Mouse (Mus musculus): ENCODE results near the gene Slc22a29.
"Not testable (repeated sequence)": the region's sequence is repeated elsewhere in the genome, so short reads cannot be mapped to it uniquely, and the experiment has no call there.

The Slc22a29 gene

DNA sequence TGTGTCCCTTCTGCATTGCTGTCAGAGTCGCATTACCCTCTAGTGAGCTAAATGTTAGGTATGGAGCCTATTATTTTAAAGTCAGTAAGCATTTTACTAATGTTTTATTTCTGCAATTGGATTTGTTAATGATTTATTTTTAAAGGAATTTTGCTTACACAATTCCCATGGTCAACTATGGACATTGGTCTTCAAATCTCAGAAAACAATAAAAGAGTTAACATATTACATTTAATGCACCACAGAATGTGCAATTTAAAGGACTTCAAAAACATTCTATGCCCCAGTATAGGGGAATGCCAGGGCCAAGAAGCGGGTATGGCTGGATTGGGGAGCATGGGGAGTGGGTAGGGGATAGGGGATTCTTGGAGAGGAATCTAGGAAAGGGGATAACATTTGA lies at the start of gene Slc22a29:
Slc22a29 (minus strand) TSS at position 101 of the 400 bp plus-strand sequence.
- no peak for DNase-seq (ENCODE audit: inconsistent ontology term)

GRCm38 (mm10) chr19:8265324-8265723 lies 46.6 kb upstream of the Slc22a29 start:
- DNase-seq (ENCODE audit: inconsistent ontology term): no peak

DNA sequence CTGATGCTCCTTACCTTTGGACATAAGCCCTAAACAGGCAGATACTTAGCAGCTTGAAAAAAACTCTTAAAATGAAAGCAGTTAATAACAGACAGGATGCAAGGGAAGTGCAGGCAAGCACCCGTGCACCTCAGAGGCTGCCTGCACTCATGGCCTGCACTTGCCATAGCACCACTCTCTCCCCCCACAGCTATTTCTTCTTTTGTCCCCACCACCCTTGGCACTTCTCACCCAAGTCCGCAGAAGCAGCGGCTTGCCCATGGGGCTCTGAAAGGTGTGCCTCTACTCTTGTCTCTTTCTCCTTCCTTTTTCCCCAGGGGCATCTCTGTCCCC lies 34.0 kb upstream of the Slc22a29 start:
- no peak for DNase-seq (ENCODE audit: inconsistent ontology term)

DNA sequence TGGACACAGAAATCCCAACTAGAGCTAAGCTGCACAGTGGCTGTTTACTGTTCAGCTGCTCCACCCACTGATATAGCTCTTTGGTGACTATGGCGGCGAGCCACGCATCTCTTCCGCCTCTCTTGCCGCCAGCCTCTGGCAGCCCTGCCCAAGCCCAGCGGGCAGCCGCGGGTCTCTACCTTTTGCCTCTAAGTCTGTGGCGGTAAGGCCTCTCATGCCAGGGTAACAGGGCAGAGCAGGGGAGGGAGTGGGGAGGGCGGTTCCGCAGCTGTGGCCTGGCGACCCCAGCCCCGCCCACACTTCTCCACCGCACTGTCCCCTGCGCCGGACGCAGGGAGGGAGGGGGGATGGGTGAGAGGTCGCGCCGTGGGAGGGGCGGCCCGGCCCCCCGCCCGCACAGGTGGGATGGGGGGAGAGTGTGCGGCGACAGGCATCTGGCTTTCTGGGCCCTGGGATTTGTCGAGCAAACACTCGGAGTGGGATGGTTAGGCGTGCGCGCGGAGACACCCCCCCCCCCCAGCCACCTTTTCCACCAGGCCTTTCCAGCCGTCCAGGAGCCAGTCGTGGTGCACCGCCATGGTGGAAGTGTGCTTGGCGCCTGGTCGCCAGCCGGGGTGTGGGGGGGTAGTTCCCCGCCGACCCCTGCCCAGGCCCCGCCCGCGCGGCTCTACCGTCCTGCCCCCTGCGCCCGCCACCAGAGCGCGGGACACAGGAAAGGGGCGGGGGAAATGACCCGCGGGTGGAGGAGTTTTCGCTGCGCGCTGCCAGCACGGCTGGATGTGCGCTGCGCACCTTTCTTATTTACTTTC lies 33.4 kb upstream of the Slc22a29 start:
- peak; percentile 73 for DNase-seq (ENCODE audit: inconsistent ontology term)

DNA sequence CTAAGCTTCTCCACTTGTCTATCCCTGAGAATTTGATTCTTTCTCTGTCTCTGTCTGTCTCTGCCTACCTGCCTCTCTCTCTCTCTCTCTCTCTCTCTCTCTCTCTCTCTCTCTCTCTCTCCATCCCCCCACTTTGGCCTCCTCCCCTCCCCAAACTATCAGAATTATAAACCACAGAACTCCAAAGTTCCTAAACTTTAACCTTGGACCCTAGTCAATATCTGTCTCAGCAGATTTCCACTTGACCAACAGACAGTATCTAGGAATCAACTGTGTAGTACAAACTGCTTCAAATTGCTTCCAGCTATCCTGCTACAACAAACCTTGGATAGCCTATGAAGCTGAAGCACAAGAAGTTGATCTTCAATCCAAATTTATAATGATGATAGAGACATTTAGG lies 10.2 kb upstream of the Slc22a29 start:
- DNase-seq (ENCODE audit: inconsistent ontology term): no peak

DNA sequence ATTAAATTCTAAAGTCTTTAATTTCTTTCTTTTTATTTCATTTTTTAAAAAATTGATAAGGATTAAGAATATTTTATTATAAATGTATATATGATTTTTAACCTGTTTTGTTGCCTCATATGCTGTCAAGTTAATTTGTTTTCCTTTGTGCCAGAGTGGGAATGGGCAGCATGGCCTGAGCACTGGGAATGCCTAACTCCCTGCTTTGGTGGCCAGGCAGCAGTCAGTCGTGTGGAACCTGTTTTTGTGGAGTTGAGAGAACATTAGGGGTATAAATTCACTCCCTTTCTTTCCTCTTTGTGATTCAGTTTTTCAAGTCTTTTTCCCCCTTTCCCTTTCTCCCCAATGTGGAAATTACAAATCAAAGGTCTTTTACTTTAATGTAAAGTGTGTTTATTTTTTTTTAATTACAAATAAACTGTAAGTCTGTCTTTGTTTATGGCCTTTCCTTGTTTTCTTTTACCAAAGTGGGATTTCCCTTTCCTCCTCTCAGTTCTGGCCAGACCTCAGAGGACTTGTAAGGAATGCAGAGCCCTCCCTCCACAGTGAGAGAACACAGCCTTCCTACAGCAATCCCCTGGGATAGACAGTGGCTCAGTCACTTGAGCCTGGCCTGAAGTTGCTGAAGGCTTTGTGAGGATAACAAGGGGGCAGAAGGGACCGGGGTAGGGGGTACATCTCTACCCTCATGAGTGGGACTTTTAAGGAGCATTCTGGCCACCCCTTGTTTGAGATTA lies 69.7 kb downstream of the Slc22a29 start:
- no peak for DNase-seq (ENCODE audit: inconsistent ontology term)

DNA sequence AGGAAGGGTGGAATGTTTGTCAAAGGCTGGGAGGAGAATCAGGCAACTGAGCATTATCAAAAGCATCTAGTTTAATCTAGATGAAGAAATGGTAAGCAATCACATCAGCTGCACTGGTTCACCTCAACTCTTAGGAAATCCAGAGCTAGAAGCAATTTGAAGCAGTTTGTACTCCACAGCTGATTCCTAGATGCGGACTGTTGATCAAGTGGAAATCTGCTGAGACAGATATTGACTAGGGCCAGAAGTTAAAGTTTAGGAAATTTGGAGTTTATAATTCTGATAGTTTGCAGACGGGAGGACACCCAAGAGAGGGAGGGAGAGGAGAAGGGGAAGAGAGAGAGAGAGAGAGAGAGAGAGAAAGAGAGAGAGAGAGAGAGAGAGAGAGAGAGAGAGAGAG lies 76.0 kb downstream of the Slc22a29 start:
- not testable (repeated sequence) for DNase-seq (ENCODE audit: inconsistent ontology term)

- not testable (repeated sequence) for DNase-seq (ENCODE audit: inconsistent ontology term)
Observed at GRCm38 (mm10) chr19:8134127-8134841, 84.4 kb downstream of the Slc22a29 start.

DNA sequence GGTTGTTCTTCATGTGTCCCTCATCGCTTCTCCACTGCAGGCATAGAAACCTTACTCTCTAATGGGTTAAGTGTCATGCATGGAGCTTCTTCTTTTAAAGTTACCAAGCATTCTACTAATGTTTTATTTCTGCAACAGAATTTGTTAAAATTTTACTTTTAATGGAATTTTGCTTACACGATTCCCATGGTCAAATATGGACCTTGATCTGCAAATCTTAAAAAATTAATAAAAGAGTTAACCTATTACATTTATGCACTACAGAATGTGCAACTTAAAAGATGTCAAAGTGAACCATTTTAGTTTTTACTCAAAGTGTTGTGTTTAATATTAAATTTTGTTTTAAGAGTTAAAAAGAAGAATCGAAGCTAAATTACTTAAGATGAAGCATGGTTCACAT lies 86.8 kb downstream of the Slc22a29 start, which contains the start of gene Slc22a28:
Slc22a28 (minus strand) TSS at position 102 of the 400 bp plus-strand sequence.
- DNase-seq (ENCODE audit: inconsistent ontology term): not testable (repeated sequence)

All from Muller cell, postnatal 12 days (primary cell).